Mouse (Mus musculus): Measurements from ENCODE around the gene Cfap61.

GRCm38 (mm10) chr2:146214715-146215114 is 280.1 kb downstream of the Cfap61 start:
- TF ChIP-seq CTCF (IDR thresholded peaks at IDR 0.05; ENCODE audit: extremely low read depth, insufficient read length, insufficient replicate concordance, low read depth, low read length) (peak; percentile 79; the same call in 1 of the 2 replicates), POLR2A (IDR thresholded peaks at IDR 0.05; ENCODE audit: low read depth, low read length) (no peak)
